Mouse (Mus musculus) brain, embryonic 14.5 days (tissue): Measurements from ENCODE around the gene Mrps6. TPM values are rescaled to one million over a fixed set of nuclear protein-coding genes. Genes with fewer than 3 reads are reported as not detected.
A peak's percentile ranks its signal among the peaks of the same experiment; 100 is the strongest.

Source experiments
- DNase-seq: peaks from one replicate; pipeline ENCODE4 v3.0.0-alpha.2; 2011; ENCODE audit warnings: low read depth
- CTCF ChIP-seq: fragments of 200-500 bp; IDR thresholded peaks from 2 replicates; pipeline ENCODE4 v1.5.1; 2012; ENCODE audit warnings: inconsistent platforms, mild to moderate bottlenecking, moderate library complexity, borderline replicate concordance; ENCODE audit not compliant: insufficient read depth, insufficient read length; ENCODE audit errors: extremely low read depth
- POLR2A ChIP-seq: fragments of 200-500 bp; IDR thresholded peaks from 2 replicates; pipeline ENCODE4 v1.6.1; 2012; ENCODE audit warnings: mild to moderate bottlenecking, inconsistent platforms, borderline replicate concordance; ENCODE audit not compliant: poor library complexity, insufficient read depth, insufficient read length, severe bottlenecking; ENCODE audit errors: extremely low read depth
- polyA plus RNA-seq: library from polyadenylated mRNA; depleted of rRNA; stranded (reverse); fragments of >200 nt; gene quantifications from 2 replicates; pipeline ENCODE4 v1.2.3, GENCODE M21; 2012; rRNA removed

The Mrps6 gene
- 87.8 and 96.8 TPM in 2 replicates for polyA plus RNA-seq

DNA sequence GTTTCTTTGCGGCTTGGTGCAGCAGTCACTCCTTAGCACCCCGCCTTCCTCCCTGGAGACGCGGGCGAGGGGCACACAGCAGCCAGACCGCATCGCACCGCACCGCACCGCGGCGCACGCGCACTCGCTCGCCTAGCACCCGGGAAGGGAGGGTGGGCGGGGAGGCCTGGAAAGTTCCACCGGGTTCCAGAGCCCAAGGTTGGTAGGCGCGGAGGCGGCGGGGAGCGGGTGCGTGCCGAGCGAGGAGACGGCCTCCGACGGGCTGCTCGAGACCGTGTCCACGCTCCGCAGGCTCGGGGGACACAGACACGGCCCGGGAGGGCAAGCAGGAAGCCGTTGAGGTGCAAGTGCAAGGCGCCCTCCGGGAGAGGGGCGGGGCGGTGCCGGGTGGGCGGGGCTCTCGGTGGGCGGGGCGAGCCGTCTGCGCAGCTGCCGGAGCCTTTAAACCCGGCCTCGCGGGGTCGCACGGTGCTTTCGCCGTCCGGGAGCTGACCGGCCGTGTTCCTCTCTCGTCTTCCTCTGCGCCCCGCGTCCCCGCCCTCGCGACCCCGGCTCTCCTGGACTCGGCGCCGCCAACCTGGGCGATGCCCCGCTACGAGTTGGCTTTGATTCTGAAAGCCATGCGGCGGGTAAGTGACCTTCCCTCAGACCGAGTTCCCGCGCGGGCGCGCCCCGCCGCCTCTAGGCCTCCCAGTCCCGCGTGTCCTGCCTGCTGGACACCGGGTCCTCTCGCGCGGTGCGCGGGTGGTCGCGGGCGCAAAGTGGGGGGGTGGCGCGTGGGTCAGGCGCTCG lies at the start of gene Mrps6, which contains the start of the genes Gm49711 and Slc5a3:
Gene Mrps6, plus strand, starts transcription at position 419 of the 792 bp plus-strand sequence.
Gene Gm49711, plus strand, starts transcription at position 465 of the 792 bp plus-strand sequence.
Gene Slc5a3, plus strand, starts transcription at position 471 of the 792 bp plus-strand sequence.
- DNase-seq: peak; percentile 94
- TF ChIP-seq CTCF (no peak), POLR2A (peak; percentile 91)

DNA sequence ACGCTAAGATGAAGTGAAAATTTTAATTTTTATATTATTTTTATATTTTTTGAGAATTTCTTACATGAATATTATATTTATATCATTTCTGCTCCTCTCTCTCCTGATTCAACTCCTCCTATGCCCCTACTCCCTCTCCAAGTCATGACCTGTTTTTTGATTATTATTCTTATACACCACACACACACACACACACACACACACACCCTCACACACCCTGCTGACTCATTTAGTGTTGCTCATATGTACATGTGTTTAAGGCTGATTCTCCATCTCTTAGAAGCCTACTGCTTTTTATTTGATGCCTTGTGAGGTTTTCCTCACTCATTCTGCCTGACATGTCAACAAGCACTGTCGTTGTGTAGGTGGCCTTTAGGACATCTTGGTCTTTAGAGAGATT lies 48.5 kb upstream of the Mrps6 start:
- TF ChIP-seq CTCF (no peak), POLR2A (no peak)
- no peak for DNase-seq

DNA sequence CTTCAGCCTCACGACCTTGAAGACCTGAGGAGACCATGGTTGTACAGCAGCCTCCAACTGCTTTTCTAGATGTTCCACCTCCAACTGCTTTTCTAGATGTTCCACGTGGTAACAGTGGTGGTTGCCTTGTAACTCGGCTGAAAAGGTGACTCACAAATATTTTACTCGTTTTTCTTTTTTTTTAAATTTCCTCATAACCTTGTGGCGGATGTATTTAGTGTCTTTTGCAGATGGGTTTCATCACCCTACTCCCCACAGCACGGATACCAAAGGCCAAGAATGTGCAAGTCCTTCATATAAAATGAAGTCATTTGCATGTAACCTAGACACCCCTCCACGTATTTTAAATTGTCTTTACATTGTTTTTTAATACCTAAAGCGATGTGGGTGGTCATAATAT lies 41.3 kb upstream of the Mrps6 start:
- TF ChIP-seq CTCF (no peak), POLR2A (no peak)
- no peak for DNase-seq

- TF ChIP-seq CTCF (no peak), POLR2A (peak; percentile 11; the same call in 1 of the 2 replicates)
- DNase-seq: peak; percentile 75
Measured at GRCm38 (mm10) chr16:92019141-92020118, 38.6 kb upstream of the Mrps6 start.

DNA sequence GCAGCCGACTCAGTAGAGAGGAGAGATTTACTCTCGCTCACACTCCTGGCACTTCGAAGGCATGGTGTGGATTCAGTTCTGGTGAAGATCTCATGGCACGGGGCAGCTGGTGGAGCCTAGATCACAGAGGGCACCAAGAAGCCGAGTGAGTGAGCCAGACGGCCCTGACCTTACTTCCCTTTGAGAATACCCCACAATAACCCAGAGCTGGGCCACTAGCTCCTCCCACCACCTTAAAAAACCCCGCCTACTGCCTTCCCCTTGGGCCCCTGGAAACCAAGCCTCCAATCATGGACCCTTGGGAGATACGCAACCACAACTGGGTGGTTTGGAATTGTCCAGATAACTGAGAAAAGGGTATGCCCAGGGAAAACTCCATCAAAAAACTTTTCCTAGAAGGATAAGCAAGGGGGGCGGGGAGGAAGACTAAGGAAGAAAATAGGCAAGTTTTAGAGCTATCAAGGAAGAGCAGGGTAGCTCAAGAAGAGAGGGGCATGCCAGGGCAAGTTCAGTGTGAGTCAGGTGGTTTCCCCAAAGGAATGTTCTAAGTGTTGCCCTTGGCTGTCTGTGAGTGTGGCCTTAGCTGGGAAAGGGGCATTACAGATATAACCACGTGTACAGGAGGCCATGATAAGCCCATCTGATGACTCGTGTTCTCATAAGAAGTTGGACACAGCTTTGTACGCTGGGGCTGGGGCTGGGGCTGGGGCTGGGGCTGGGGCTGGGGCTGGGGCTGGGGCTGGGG lies 36.2 kb upstream of the Mrps6 start:
- no peak for DNase-seq
- no peak for TF ChIP-seq POLR2A
- no peak for TF ChIP-seq CTCF

DNA sequence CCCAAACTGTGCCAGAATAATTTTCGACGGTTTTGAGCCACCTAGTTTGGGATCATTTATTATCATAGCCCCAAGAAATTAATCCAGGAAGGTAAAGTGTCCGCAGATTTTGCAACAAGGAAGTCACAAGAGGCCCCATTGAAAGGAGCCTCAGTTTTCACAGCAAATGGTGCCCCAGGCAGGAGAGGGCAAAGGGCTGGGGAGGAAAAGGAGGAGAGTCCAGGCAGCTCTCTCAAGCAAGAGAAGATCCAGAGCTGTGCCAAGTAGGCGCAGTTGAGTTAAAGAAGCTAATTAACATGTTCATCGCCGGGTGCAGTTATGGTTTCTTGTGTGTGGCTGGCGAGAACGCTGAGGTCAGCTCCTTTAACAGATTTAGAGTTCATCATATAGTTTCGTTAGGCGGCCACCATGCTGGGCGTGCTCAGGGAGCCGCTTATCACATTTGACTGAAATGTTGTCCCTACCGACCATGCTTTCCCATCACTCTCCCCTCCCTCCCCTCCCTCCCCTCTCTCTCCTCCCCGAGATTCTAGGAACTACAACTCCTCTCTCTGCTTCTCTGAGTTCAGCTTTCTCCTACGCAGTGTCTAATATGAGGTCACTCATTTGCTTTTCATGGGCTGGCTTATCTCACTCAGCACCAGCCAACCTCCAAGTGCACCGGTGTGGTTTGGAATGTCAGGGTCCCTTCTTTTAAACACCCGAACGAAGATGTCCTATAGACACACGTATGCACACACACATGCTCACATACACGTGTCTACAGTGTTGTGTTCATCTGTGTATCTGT lies 35.4 kb upstream of the Mrps6 start:
- DNase-seq: peak; percentile 24

GRCm38 (mm10) chr16:92033286-92033685 lies 24.8 kb upstream of the Mrps6 start:
- DNase-seq: no peak
- no peak for TF ChIP-seq POLR2A
- no peak for TF ChIP-seq CTCF

More for the DNA sequence above, 35.4 kb upstream of the Mrps6 start:
- no peak for TF ChIP-seq CTCF

DNA sequence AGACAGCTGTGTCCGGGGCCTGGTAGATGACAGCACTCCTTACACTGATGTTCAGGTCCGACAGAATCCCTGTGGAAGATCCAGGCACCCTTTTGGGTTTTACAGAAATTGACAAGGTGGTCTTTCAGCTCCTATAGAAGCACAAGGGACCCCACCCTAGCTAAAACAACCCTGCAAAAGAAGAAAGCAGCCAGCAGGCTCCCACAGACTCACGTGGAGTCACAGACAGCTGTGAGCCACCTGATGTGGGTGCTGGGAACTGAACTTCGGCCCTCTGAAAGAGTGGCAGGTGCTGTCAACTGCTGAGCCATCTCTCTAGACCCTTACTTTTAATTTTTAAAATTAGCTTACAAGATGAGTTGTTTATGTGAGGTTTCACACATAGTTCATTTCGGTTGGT lies 23.4 kb upstream of the Mrps6 start:
- no peak for DNase-seq

GRCm38 (mm10) chr16:92036701-92037100 lies 21.4 kb upstream of the Mrps6 start:
- TF ChIP-seq CTCF: no peak
- TF ChIP-seq POLR2A: no peak
- no peak for DNase-seq

More for the DNA sequence above, 23.4 kb upstream of the Mrps6 start:
- TF ChIP-seq POLR2A (no peak), CTCF (no peak)
